Mouse (Mus musculus): ENCODE results near the gene Kyat3. TPM values are rescaled to one million over a fixed set of nuclear protein-coding genes. Genes with fewer than 3 reads are reported as not detected.
"Not testable (repeated sequence)": the region's sequence is repeated elsewhere in the genome, so short reads cannot be mapped to it uniquely, and the experiment has no call there.

Gene Kyat3
- 5.2 and 5.3 TPM in 2 replicates for polyA plus RNA-seq (2015; fragmentation: Nextera tagmentation; extraction: Ambion mirVana)

DNA sequence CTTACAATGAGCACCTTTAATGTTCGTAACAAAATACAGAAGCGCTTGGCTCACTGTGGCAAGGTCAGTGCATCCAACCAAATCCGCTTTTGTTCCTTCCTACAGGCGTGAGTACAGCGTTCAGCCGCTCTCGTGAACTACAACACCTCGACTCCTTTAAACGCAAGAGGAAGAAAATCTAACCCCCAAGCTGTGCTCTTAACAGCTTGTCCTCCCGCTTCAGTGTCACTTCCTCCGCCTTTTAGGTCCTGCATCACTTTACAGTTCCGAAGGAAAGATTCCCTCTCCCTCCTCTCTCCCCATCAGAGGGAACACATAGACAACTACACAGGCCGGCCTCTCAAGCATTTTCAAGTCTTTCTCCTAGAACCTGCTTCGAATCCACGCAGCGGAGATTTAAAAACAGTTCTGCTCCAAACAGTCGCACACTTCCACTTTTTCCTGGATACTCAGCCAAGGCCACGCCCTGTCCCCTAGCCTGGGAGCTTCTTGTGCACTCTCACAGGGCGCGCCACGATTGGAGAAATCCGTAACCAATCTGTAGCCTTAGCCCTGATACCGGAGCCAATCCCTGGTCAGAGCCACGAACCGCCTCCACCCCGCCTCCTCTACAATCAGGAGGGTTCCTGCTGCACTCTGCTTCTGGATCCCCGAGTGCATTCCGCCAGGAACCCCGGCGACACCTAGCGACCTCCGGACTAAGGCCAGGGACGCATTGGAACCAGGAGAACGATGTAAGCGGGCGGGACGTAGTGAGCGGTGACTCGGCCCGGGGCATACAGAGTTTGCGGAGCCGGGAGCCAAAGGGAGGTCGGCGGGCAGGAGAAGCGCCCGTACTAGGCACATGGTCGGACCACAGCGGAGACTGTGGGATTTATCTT is at the start of gene Kyat3:
Gene Kyat3, plus strand, starts transcription at position 610 of the 881 bp plus-strand sequence.
- Histone ChIP-seq H3K4me2 (replicated peaks) (peak within 1 kb of the TSS; percentile 82), H3K4me1 (peaks cover 8% of the 10 kb centered on the region), H3K36me3 (no peaks in the 10 kb centered on the region), H3K4me3 (peak within 1 kb of the TSS; percentile 55), H3K9me3 (no peaks in the 10 kb centered on the region), H3K9ac (replicated peaks) (peak within 1 kb of the TSS; percentile 50), H3K27ac (replicated peaks) (no peak within 1 kb of the TSS), H3K27me3 (peaks cover 13% of the 10 kb centered on the region; the same call in 1 of the 2 replicates)
- peak; percentile 100 for ATAC-seq (replicated peaks)
- WGBS = under 1% methylated on average over 48 of the region's 48 CpGs

DNA sequence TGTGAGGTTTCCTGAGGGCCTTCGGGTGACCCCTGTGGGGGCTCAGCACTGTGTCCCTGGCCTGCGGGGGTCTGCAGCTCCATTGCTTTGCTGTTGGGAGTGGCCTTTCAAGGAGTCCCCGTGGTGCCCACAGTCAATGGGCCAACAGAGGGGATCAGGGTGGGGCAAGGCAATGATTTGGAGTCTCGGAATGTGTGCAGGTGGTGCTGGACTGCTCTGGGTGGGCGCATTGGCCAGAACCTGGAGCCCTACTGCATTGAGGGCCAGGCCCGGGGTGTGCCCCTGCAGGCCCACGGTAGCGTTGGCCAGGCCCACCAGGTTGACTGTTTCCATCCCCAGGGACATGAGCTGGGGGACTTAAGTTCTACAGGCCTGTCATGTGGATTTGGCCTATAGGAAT is 36.1 kb upstream of the Kyat3 start:
- Histone ChIP-seq H3K4me1 (no peaks in the 10 kb centered on the region), H3K27ac (replicated peaks) (no peak overlapping the region), H3K9ac (replicated peaks) (no peak overlapping the region), H3K4me2 (replicated peaks) (no peak overlapping the region), H3K36me3 (no peaks in the 10 kb centered on the region), H3K27me3 (no peaks in the 10 kb centered on the region), H3K9me3 (no peaks in the 10 kb centered on the region), H3K4me3 (no peak overlapping the region)
- 0 out of 2 replicates have a peak, but pooled peaks have one; percentile 41 for ATAC-seq (replicated peaks)
- WGBS = 98% methylated on average over 8 of the region's 8 CpGs

DNA sequence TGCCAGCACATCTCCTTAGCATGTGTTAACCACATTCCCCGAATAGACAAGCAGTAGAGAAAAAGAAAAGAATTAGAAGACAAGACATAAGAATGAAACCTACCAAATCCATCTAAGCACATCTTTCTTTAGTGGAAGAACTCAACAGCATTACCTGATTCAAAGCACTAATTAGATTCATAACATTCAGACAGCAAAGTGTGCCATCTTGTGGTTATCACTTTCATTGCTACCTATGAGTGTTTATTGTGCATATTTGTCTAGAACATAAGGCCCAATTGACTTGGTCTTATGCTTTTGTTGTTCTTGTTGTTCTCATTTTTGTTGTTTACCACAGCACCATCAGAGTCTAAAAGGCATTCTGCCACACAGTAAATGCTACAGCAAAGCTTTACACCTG is 26.2 kb upstream of the Kyat3 start:
- Histone ChIP-seq H3K4me1 (no peaks in the 10 kb centered on the region), H3K4me3 (no peak overlapping the region), H3K9ac (replicated peaks) (no peak overlapping the region), H3K27ac (replicated peaks) (no peak overlapping the region), H3K4me2 (replicated peaks) (no peak overlapping the region), H3K27me3 (no peaks in the 10 kb centered on the region), H3K9me3 (no peaks in the 10 kb centered on the region), H3K36me3 (no peaks in the 10 kb centered on the region)
- ATAC-seq (replicated peaks) = no peak
- WGBS = 81% methylated on average over 1 of the region's 1 CpGs

DNA sequence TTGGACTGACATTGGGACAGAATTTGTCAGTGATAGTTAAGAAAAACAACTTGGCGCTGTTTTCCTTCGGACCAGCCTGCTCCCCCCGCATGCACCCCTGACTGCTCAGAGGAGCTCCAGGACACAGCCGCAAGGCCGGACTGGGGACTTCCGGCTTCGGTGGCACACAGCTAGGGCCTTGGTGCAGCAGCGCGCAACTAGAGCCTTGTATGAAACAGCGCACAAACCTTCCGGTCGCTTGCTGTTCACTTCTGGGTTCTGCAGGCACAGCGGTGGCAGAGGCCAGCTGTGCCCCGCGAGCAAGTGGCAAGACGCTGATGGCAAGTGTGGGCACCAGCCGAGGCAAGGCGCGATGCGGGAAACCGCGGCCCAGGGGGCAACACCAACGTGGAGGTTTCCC is 12.9 kb upstream of the Kyat3 start:
- H3K4me3 ChIP-seq = no peak overlapping the region
- no peak overlapping the region for H3K4me2 ChIP-seq (replicated peaks)
- H3K27me3 ChIP-seq = no peaks in the 10 kb centered on the region
- H3K36me3 ChIP-seq = no peaks in the 10 kb centered on the region
- no peak for ATAC-seq (replicated peaks)
- WGBS = 68% methylated on average over 23 of the region's 23 CpGs
- H3K9me3 ChIP-seq = no peaks in the 10 kb centered on the region
- H3K4me1 ChIP-seq = no peaks in the 10 kb centered on the region
- H3K27ac ChIP-seq (replicated peaks) = no peak overlapping the region
- no peak overlapping the region for H3K9ac ChIP-seq (replicated peaks)

DNA sequence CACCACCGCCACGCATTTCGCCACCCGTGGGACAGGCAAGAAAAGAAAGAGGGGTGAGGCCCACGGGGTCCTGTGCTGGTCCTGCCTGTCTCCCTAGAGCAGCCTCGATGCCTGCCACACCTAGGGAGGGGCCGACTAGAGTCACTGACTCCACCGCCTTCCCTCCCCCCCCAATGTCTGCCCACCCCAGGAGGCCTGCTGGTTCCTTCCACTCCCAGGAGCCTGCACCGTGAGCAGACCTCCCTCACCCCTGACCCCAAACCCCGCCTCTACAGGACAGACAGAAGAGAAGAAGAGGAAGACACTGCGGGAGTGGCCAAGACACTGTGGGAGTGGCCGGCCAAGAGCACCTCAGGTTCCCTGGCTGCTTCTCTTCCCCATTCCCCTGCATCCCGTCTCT is 12.5 kb upstream of the Kyat3 start:
- H3K4me2 ChIP-seq (replicated peaks) = no peak overlapping the region

DNA sequence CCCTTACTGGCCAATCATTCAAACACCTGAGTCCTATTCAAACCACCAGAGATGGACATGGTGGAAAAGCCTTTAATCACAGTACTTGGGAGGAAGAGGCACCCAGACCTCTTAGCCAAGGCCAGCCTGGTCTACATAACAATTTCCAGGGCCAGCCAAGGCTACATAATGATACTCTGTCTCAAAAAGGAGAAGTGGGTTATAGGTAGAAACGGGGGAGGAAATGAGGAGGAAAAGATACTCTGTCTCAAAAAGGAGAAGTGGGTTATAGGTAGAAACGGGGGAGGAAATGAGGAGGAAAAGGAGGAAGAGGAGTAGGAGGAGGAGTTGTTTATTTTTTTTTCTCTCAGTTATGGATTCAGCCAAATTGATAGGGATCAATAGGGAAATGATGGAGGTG is 4.3 kb upstream of the Kyat3 start:
- no peak overlapping the region for H3K4me2 ChIP-seq (replicated peaks)
- peaks cover 4% of the 10 kb centered on the region; the same call in 1 of the 2 replicates for H3K27me3 ChIP-seq
- H3K4me1 ChIP-seq = peaks cover 8% of the 10 kb centered on the region
- ATAC-seq (replicated peaks) = no peak
- H3K9ac ChIP-seq (replicated peaks) = no peak overlapping the region
- WGBS = 89% methylated on average over 2 of the region's 2 CpGs
- no peaks in the 10 kb centered on the region for H3K9me3 ChIP-seq
- H3K36me3 ChIP-seq = no peaks in the 10 kb centered on the region
- H3K4me3 ChIP-seq = no peak overlapping the region
- no peak overlapping the region for H3K27ac ChIP-seq (replicated peaks)

More for the DNA sequence above, 12.5 kb upstream of the Kyat3 start:
- Histone ChIP-seq H3K27me3 (no peaks in the 10 kb centered on the region), H3K9ac (replicated peaks) (no peak overlapping the region), H3K4me3 (no peak overlapping the region), H3K4me1 (no peaks in the 10 kb centered on the region), H3K36me3 (no peaks in the 10 kb centered on the region), H3K27ac (replicated peaks) (no peak overlapping the region), H3K9me3 (no peaks in the 10 kb centered on the region)
- no peak for ATAC-seq (replicated peaks)
- 56% methylated on average over 13 of the region's 13 CpGs for WGBS

DNA sequence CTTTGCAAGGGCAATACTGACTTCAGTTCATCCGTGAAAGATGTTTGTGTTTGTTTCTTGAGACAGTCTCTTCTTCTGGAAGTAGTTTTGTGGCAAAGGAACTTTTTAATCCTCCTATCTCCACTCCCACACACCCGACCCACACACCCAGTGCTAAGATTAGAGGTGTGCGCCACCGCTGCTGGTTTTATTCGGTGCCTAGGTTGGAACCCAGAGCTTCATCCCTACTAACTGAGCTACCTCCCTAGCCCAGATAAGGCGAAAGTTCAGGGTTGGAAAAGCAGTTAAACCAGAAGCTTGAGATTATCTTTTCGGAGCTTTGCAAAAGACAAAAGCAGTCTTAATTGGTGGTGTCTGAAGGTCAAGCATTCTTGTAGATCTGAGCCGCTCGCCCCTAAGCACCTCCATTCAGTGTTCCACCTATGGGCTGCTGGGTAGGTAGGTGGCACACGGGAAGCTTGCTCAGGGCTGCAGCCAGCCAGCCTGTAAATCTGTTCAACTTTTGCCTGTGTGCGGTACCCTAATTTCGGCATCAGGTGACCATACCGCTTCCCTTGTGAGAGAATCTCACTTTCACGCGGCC is 647 bp downstream of the Kyat3 start:
- Histone ChIP-seq H3K36me3 (no peaks in the 10 kb centered on the region), H3K27ac (replicated peaks) (no peak overlapping the region), H3K9me3 (no peaks in the 10 kb centered on the region), H3K4me2 (replicated peaks) (peak overlapping the region; percentile 82), H3K4me3 (peak overlapping the region; percentile 55), H3K9ac (replicated peaks) (peak overlapping the region; percentile 50), H3K27me3 (peaks cover 13% of the 10 kb centered on the region; the same call in 1 of the 2 replicates), H3K4me1 (peaks cover 8% of the 10 kb centered on the region)
- ATAC-seq (replicated peaks) = no peak
- 27% methylated on average over 15 of the region's 15 CpGs for WGBS

DNA sequence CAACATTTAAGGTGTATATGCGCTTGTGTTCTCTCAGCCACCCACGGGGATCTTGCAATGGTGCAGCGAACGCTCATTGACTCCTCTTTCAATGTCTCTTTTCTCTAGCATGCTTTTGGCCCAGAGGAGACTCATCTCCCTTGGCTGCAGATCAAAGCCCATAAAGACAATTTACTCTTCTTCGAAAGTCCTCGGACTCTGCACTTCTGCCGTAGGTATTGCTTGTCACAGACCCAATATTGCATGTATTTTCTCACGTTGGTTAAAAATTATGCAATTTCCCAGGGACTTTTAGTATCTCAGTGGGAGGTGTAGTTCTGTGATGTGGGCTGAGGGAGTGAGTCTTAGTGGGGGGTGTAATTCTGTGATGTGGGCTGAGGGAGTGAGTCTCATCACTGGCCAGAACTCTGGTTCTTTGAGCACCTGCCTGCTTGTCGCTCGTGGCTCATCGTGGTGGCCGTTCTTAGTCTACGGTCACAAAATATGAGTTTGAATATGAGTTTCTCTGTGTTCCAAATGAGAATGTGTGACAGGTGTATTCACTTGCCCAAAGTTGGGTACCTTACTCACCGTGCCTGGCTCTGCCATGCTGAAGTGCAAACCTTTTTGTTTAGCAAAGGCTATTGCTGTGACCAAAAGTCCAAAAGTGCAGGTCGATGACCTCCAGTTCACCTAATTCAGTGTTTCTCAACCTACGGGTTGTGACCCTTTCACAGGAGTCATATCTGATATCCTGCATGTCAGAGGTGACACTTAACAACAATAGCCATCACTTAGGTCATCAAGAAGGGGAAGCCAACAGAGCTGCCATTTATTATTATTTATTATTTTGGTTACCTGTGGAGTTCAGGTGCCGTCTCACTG is 6.0 kb downstream of the Kyat3 start:
- no peaks in the 10 kb centered on the region for H3K36me3 ChIP-seq
- H3K4me3 ChIP-seq = no peak overlapping the region
- no peak for ATAC-seq (replicated peaks)
- H3K4me1 ChIP-seq = no peaks in the 10 kb centered on the region
- WGBS = 89% methylated on average over 17 of the region's 17 CpGs
- no peak overlapping the region for H3K27ac ChIP-seq (replicated peaks)
- peaks cover 7% of the 10 kb centered on the region; the same call in 1 of the 2 replicates for H3K27me3 ChIP-seq
- no peak overlapping the region for H3K9ac ChIP-seq (replicated peaks)
- H3K4me2 ChIP-seq (replicated peaks) = no peak overlapping the region
- no peaks in the 10 kb centered on the region for H3K9me3 ChIP-seq

DNA sequence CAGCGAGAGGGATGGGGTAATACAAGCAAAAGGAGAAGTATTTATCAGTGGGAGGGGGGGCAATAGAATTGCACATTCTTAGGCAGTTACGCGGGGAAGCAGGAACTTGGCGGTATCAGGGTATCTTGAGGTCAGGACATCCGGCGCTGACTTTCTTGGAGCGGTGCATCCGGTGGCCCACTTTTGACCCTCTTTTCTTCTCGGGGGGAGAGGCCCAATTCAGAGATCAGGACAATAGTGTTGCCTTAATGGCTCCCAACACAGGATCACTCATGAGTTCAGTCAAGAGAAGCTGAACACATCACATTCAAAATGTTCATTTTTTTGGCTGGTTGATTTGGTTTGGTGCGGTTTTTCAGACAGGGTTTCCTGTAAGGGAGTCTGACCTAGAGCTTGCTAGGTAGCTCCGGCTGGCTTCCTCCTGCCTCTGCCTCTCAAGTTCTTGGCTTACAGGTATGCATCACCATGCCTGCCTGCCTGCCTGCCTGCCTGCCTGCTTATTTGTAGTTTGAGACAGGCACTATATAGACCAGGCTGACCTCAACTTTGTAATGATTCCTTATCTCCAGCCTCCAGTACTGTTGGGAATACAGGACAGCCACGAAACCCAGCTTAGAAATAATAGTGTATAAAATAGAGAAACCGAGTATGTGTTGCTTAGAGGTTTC is 7.5 kb downstream of the Kyat3 start:
- H3K36me3 ChIP-seq; H3K27me3 ChIP-seq; H3K9me3 ChIP-seq; H3K9ac ChIP-seq (replicated peaks); H3K4me2 ChIP-seq (replicated peaks); H3K4me3 ChIP-seq; H3K4me1 ChIP-seq; H3K27ac ChIP-seq (replicated peaks): not testable (repeated sequence)
- 85% methylated on average over 13 of the region's 13 CpGs for WGBS
- peak; percentile 53 for ATAC-seq (replicated peaks)

DNA sequence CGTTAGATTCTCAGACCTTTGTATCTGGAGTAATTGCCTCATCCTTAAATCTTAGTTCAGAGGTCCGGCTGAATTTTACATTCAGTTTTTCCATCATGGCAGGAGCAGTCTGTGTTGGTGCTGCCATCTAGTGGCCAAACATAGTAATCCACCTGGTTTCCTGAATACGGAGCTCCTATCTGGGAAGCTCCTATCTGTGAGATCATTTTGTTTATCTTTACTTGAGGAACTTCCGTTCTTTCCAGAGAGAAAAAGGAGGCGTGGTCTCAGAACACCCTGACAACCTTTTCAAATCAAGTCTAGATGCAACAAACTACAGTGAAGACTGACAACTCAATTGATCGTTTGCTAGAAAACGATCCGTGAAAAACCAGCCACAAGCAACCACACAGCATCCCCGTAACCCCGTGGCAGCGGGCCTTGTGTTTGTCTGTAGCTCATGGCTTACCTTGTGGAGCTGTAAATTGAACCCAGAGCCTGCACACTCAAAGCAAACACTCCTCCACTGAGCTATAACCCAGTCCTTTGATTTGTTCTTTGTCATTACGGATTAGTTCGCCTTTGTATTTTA is 8.1 kb downstream of the Kyat3 start:
- WGBS = 46% methylated on average over 13 of the region's 13 CpGs
- Histone ChIP-seq H3K4me2 (replicated peaks) (no peak overlapping the region), H3K27me3 (no peaks in the 10 kb centered on the region), H3K9ac (replicated peaks) (no peak overlapping the region), H3K9me3 (no peaks in the 10 kb centered on the region), H3K36me3 (no peaks in the 10 kb centered on the region), H3K4me3 (no peak overlapping the region), H3K27ac (replicated peaks) (no peak overlapping the region), H3K4me1 (no peaks in the 10 kb centered on the region)
- ATAC-seq (replicated peaks) = peak; percentile 59; the same call in 1 of the 2 replicates

DNA sequence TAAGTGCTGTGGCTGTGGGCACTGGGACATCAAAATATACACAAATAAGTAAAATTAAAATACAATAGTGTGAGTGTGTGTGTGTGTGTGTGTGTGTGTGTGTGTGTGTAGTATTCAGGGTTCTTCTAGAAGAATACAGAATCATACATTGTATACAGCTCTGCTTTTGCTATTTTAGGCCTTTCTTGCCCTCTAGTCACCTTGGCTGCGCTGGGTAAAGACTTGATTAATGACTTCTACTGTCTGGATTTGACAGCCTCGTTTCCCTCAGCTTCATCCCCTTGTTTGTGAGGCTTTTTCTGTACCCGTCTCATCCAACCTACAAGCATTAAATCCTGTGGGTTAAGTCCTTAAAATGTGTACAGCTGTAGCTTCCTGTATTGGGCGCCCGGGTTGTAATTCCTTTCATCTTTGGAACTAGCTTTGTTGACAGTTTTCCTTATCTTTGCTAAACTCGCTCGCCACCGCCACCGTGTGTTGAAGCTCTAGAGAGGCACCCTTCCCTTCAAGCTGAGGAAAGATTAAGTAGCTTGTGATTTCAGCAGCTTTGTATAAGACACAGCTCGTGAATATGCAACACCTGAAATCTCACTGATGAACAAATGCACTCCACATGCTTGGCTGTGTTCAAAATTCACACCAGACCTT is 9.6 kb downstream of the Kyat3 start:
- Histone ChIP-seq H3K9ac (replicated peaks) (no peak overlapping the region), H3K9me3 (no peaks in the 10 kb centered on the region), H3K36me3 (no peaks in the 10 kb centered on the region), H3K4me1 (no peaks in the 10 kb centered on the region), H3K4me3 (no peak overlapping the region), H3K27me3 (no peaks in the 10 kb centered on the region), H3K4me2 (replicated peaks) (no peak overlapping the region), H3K27ac (replicated peaks) (no peak overlapping the region)
- WGBS = 32% methylated on average over 10 of the region's 10 CpGs
- ATAC-seq (replicated peaks) = peak; percentile 41

All from forebrain, embryonic 15.5 days (tissue).